Mouse (Mus musculus) heart, embryonic 11.5 days (tissue): ENCODE measurements at regions not wholly inside any gene's neighbourhood (a gene's known extent, or its start where the extent isn't known, plus 50 kb on each side); places are given as distances from the start of the nearest gene placed in this dataset.

ENCODE experiments used
- ATAC-seq: fragments of 200-750 bp; cut with Nextera tagmentation; replicated peaks from 2 replicates; pipeline ENCODE4 v1.8.0; 2017; ENCODE audit warnings: moderate library complexity; ENCODE audit not compliant: insufficient number of reproducible peaks, low FRiP score, low TSS enrichment
- H3K27ac ChIP-seq: fragments of 300-500 bp; sonication (generic); 2 replicates; pipeline ENCODE4 v1.5.1; 2014; ENCODE audit warnings: mild to moderate bottlenecking, low read depth, low read length
- H3K27me3 ChIP-seq: fragments of 300-500 bp; sonication (generic); 2 replicates; pipeline ENCODE4 v1.6.1; 2014; ENCODE audit warnings: mild to moderate bottlenecking, low read length, mixed read lengths; ENCODE audit not compliant: control insufficient read depth, insufficient read depth
- H3K36me3 ChIP-seq: fragments of 300-500 bp; sonication (generic); 2 replicates; pipeline ENCODE4 v1.6.1; 2014; ENCODE audit warnings: mild to moderate bottlenecking, low read length, moderate library complexity, mixed read lengths; ENCODE audit not compliant: control insufficient read depth, insufficient read depth
- H3K4me1 ChIP-seq: fragments of 300-500 bp; sonication (generic); 2 replicates; pipeline ENCODE4 v1.6.1; 2014; ENCODE audit warnings: low read length; ENCODE audit not compliant: control insufficient read depth, insufficient read depth
- H3K4me2 ChIP-seq: fragments of 300-500 bp; sonication (generic); 2 replicates; pipeline ENCODE4 v1.6.1; 2014; ENCODE audit warnings: mild to moderate bottlenecking, moderate library complexity
- H3K4me3 ChIP-seq: fragments of 300-500 bp; sonication (generic); 2 replicates; pipeline ENCODE4 v1.5.1; 2014; ENCODE audit warnings: low read depth, low read length
- H3K9ac ChIP-seq: fragments of 300-500 bp; sonication (generic); 2 replicates; pipeline ENCODE4 v1.6.1; 2014; ENCODE audit warnings: mild to moderate bottlenecking, low read depth, low read length, moderate library complexity
- H3K9me3 ChIP-seq: fragments of 300-500 bp; sonication (generic); replicated peaks from 2 replicates; pipeline ENCODE4 v1.6.1; 2016; ENCODE audit warnings: low read length; ENCODE audit not compliant: control insufficient read depth
- WGBS: fragments of 180-500 bp; shearing (Covaris S2); extraction: QIAGEN DNeasy Blood & Tissue Kit; methylation state at CpG from one replicate; pipeline ENCODE4 v1.1.7; 2014; ENCODE audit not compliant: insufficient replicate concordance; 5-methylcytosine and 5-hydroxymethylcytosine counted together

DNA sequence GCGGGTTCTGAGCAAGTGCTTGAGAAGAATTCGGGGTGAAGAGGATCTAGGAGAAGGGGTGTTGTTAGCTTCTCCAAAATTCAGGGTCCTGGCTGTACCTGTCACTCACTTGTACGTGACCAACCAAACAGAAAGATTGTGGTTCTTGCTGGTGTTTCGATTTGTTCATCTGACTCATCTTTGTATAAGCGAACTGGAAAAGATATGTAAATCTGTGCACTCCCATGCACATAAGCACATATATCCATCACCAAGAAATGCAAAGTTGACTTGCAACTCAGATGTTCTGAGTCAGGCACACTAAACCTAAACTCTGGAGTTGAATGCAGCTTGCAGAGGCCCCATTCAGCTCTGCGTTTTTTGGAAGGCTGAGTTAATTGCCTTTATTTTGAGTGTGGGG lies 107.4 kb downstream of the Spata18 start:
- no peak for ATAC-seq
- no peak overlapping the region for H3K4me3 ChIP-seq
- WGBS = 78% methylated on average over 6 of the region's 6 CpGs
- no peak overlapping the region for H3K27ac ChIP-seq
- H3K9ac ChIP-seq = no peak overlapping the region
- no peaks in the 10 kb centered on the region for H3K36me3 ChIP-seq
- 0 out of 2 replicates have a peak, but pooled peaks cover 2% of the 10 kb centered on the region for H3K27me3 ChIP-seq
- H3K4me2 ChIP-seq = no peak overlapping the region
- no peaks in the 10 kb centered on the region for H3K4me1 ChIP-seq
- no peaks in the 10 kb centered on the region for H3K9me3 ChIP-seq

DNA sequence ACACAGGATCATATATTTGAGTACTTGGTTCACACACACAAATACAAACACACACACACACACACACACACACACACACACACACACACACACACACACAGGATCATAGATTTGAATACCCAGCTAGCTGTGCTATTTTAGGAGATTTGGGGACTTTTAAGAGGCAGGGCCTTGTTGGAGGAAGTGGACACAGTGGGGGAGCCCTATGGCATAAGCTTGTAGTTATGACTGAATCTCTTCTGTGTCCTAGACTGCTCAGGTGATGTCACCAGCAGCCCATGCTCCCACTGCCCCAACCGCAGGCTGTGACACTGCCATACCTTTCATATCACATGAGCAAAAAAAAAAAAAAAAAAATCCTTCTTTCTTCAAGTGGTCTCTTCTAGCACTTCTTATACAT lies 110.1 kb downstream of the Spata18 start:
- Histone ChIP-seq H3K9me3 (no peaks in the 10 kb centered on the region), H3K36me3 (no peaks in the 10 kb centered on the region), H3K4me1 (no peaks in the 10 kb centered on the region), H3K27ac (no peak overlapping the region), H3K27me3 (0 out of 2 replicates have a peak, but pooled peaks cover 2% of the 10 kb centered on the region), H3K4me2 (no peak overlapping the region), H3K4me3 (no peak overlapping the region), H3K9ac (no peak overlapping the region)
- WGBS = 88% methylated on average over 1 of the region's 1 CpGs
- ATAC-seq = no peak

DNA sequence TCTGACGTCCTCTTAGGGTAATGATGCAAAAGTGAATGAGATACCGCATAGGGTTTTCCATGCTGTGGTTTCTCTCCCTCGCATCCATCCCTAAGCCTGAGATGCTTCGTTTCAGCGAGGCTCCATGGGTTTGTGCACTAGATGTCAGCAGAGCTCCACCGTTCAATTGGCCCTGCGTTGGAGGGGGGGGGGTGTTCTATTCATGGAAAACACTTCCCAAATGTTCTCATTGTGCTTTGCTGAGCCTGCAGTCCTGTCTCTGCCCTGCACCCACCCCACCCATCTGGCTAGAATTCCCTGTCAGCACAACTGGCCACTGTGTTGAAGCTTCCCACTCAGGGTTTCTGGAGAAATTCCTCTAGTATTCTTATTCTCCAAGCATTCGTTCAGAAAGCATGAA lies 110.5 kb downstream of the Spata18 start:
- H3K27me3 ChIP-seq = 0 out of 2 replicates have a peak, but pooled peaks cover 2% of the 10 kb centered on the region
- H3K9me3 ChIP-seq = no peaks in the 10 kb centered on the region
- no peak overlapping the region for H3K4me3 ChIP-seq
- H3K36me3 ChIP-seq = no peaks in the 10 kb centered on the region
- no peak overlapping the region for H3K9ac ChIP-seq
- no peaks in the 10 kb centered on the region for H3K4me1 ChIP-seq
- no peak for ATAC-seq
- H3K4me2 ChIP-seq = no peak overlapping the region
- WGBS = 26% methylated on average over 8 of the region's 8 CpGs
- no peak overlapping the region for H3K27ac ChIP-seq

DNA sequence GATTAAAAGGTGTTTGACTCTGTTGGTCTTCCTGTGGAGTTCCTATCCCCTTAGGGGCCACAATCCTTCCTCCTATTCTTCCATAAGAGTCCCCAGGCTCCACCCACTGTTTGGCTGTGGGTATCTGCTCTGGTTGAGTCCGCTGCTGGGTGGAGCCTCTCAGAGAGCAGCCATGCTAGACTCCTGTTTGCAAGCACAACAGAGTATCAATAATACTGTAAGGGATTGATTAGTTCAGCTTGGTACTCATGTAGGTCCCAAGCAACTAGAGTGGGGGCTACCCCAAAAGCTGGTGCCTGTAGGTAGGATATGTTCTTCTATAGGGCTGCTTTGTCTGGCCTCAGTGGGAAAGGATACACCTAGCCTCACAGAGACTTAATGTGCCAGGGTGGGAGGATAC lies 113.0 kb downstream of the Spata18 start:
- no peak overlapping the region for H3K9ac ChIP-seq
- no peaks in the 10 kb centered on the region for H3K9me3 ChIP-seq
- H3K4me1 ChIP-seq = no peaks in the 10 kb centered on the region
- no peak overlapping the region for H3K4me2 ChIP-seq
- H3K27ac ChIP-seq = no peak overlapping the region
- H3K27me3 ChIP-seq = 0 out of 2 replicates have a peak, but pooled peaks cover 2% of the 10 kb centered on the region
- H3K4me3 ChIP-seq = no peak overlapping the region
- H3K36me3 ChIP-seq = no peaks in the 10 kb centered on the region
- ATAC-seq = no peak
- 77% methylated on average over 1 of the region's 1 CpGs for WGBS

DNA sequence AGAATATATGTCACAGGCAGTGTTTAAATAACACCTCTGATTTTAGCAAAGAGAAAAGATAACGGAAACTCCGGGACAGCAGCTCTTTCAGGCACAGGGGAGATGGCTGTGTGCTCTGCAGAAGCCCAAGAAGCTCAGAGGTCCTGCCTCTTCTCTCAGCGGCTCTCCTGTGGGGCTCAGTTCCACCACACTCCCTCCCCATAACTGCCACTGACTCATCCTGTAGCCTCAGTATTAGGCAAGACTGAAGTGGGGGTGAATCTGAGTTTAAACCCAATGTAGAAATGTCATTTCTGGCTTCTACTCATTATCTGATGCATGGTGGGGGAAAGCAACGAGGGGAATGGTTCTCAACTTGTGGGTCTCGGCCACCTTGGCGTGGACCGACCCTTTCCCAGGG lies 114.3 kb downstream of the Spata18 start:
- Histone ChIP-seq H3K4me1 (no peaks in the 10 kb centered on the region), H3K27ac (no peak overlapping the region), H3K9me3 (no peaks in the 10 kb centered on the region), H3K9ac (no peak overlapping the region), H3K4me3 (no peak overlapping the region), H3K27me3 (no peaks in the 10 kb centered on the region), H3K4me2 (no peak overlapping the region), H3K36me3 (no peaks in the 10 kb centered on the region)
- WGBS = 75% methylated on average over 7 of the region's 7 CpGs
- ATAC-seq = no peak

DNA sequence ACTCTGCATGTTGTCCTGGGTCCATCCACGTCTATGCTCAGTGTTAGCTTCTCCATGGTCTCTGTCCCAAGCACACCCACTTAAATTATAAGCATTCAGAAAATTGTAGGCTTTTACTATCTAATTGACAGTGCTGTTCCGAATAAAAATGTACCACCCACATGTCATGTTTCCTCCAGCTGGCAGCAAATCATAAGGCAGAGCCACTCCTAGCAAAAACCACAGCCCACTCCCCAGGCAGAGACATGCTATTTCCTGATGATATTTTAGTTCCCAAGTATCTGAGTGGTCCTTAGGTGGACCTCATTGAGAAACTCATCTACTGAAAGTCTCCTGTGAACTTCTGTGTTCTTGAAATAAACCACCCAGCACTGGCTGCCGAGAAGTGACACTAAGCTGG lies 117.1 kb downstream of the Spata18 start:
- H3K27ac ChIP-seq = no peak overlapping the region
- no peaks in the 10 kb centered on the region for H3K4me1 ChIP-seq
- H3K9me3 ChIP-seq = no peaks in the 10 kb centered on the region
- WGBS = 60% methylated on average over 3 of the region's 3 CpGs
- no peak overlapping the region for H3K9ac ChIP-seq
- H3K27me3 ChIP-seq = no peaks in the 10 kb centered on the region
- no peak for ATAC-seq
- H3K4me3 ChIP-seq = no peak overlapping the region
- H3K4me2 ChIP-seq = no peak overlapping the region
- no peaks in the 10 kb centered on the region for H3K36me3 ChIP-seq

DNA sequence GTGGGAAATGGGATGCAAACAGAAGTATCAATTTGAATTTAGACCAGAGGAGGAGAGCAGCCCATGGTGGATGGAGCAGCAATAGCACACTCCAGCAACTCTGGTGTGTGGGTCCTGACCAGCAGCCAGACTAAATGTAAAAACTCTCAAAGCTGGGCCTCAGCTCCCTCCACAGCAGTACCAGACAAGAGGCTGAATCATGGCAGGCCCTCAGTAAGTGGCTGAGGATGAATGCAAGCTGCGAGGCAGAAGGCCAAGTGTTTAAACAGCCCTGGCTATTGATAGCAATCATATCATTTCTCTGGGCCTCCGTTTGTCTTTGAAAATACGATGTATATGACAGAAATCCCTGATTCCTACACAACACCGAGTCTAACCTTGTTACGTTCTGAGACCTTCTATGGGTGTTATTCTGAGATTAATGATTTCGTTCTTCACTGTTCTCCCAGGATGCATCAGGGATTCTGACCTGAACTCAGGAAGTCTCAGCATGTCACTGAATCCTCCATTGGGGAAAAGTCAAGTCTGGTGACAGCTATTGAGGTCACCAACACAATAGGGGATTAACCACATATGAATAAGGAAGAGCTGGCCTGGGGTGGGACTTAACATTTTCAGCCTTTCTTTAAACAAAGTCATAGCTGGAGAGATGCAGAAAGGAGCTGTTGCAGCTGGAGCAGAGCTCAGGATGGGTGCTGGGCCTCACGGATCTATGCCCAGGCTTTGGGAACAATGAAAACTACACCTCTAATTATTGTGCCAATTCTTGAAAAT lies 124.8 kb downstream of the Spata18 start:
- Histone ChIP-seq H3K4me2 (no peak overlapping the region), H3K4me1 (no peaks in the 10 kb centered on the region), H3K27me3 (no peaks in the 10 kb centered on the region), H3K4me3 (no peak overlapping the region), H3K9ac (no peak overlapping the region), H3K9me3 (no peaks in the 10 kb centered on the region), H3K36me3 (no peaks in the 10 kb centered on the region), H3K27ac (no peak overlapping the region)
- ATAC-seq = no peak
- WGBS = 72% methylated on average over 7 of the region's 7 CpGs

DNA sequence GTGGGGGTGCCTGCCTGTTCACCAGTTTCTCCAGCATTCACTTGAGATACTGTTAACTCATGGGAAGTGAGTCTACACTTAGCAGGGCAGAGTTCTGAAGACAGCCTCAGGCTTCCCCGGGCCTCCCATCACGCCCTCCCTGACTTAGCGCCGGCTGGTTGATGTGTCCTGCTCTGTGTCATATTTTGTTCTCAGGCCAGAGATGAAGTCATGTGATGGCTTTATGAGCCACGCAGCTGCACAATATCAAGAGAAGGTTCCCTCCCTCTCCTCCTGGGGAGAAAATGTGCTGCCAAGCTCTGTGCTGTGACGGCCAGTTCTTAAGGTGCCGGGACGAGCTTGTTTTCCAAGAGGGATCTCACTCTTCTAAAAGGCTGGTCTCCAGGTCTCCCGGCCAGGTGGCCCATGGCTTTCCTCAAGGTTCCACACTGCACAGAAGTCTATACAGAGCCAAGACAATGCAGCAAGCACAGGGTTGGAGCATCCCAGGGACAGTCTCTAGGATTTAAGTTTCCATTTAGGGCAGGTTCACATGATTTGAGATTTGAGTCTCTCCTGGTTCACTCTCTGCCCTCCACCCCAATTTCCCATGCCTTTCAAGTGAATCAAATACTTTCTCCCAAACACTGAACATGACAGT lies 126.2 kb downstream of the Spata18 start:
- Histone ChIP-seq H3K9ac (no peak overlapping the region), H3K36me3 (no peaks in the 10 kb centered on the region), H3K27ac (no peak overlapping the region), H3K27me3 (no peaks in the 10 kb centered on the region), H3K4me3 (no peak overlapping the region), H3K4me1 (no peaks in the 10 kb centered on the region), H3K4me2 (no peak overlapping the region), H3K9me3 (no peaks in the 10 kb centered on the region)
- ATAC-seq = no peak
- 69% methylated on average over 9 of the region's 9 CpGs for WGBS
